Mouse (Mus musculus) midbrain, embryonic 14.5 days (tissue): ENCODE results near the gene Mgst2. TPM values are rescaled to one million over a fixed set of nuclear protein-coding genes. Genes with fewer than 3 reads are reported as not detected.

Experiments used
- ATAC-seq: fragments of 200-750 bp; cut with Nextera tagmentation; 2 replicates; pipeline ENCODE4 v1.8.0; 2017; ENCODE audit warnings: moderate number of reproducible peaks, moderate library complexity; ENCODE audit not compliant: low FRiP score, low TSS enrichment
- DNase-seq: peaks from one replicate; pipeline ENCODE4 v3.0.0-alpha.2; 2015
- H3K27ac ChIP-seq: fragments of 300-500 bp; sonication (generic); replicated peaks from 2 replicates; pipeline ENCODE4 v1.5.1; 2014; ENCODE audit warnings: mild to moderate bottlenecking, low read depth, low read length, moderate library complexity
- H3K27me3 ChIP-seq: fragments of 300-500 bp; sonication (generic); 2 replicates; pipeline ENCODE4 v1.6.1; 2014; ENCODE audit warnings: low read length, control low read depth, mixed read lengths; ENCODE audit not compliant: control insufficient read depth, insufficient read depth
- H3K36me3 ChIP-seq: fragments of 300-500 bp; sonication (generic); 2 replicates; pipeline ENCODE4 v1.6.1; 2014; ENCODE audit warnings: low read length, control low read depth; ENCODE audit not compliant: control insufficient read depth, insufficient read depth
- H3K4me1 ChIP-seq: fragments of 300-500 bp; sonication (generic); 2 replicates; pipeline ENCODE4 v1.6.1; 2014; ENCODE audit warnings: mild to moderate bottlenecking, antibody characterized with exemption, low read length, control low read depth; ENCODE audit not compliant: control insufficient read depth, insufficient read depth
- H3K4me2 ChIP-seq: fragments of 300-500 bp; sonication (generic); 2 replicates; pipeline ENCODE4 v1.6.1; 2014; ENCODE audit warnings: mild to moderate bottlenecking, low read length, moderate library complexity
- H3K4me3 ChIP-seq: fragments of 300-500 bp; sonication (generic); replicated peaks from 2 replicates; pipeline ENCODE4 v1.5.1; 2014; ENCODE audit warnings: low read depth, low read length
- H3K9ac ChIP-seq: fragments of 300-500 bp; sonication (generic); replicated peaks from 2 replicates; pipeline ENCODE4 v1.6.1; 2014; ENCODE audit warnings: mild to moderate bottlenecking, low read length, moderate library complexity
- H3K9me3 ChIP-seq: fragments of 300-500 bp; sonication (generic); 2 replicates; pipeline ENCODE4 v1.6.1; 2016; ENCODE audit warnings: low read length, control low read depth, mixed read lengths; ENCODE audit not compliant: control insufficient read depth
- WGBS: fragments of 180-500 bp; shearing (Covaris S2); extraction: QIAGEN DNeasy Blood & Tissue Kit; methylation state at CpG from one replicate; pipeline ENCODE4 v1.1.7; 2014; 5-methylcytosine and 5-hydroxymethylcytosine counted together
- polyA plus RNA-seq: library from polyadenylated mRNA; unstranded; fragments of >200 nt; fragmentation: Nextera tagmentation; extraction: Ambion mirVana; gene quantifications from 2 replicates; pipeline ENCODE4 v1.2.1, GENCODE M21; 2014

Gene Mgst2
- polyA plus RNA-seq, 1 experiment from 2014 or later = 0.46 TPM

- H3K27ac ChIP-seq = no peak overlapping the region
- WGBS = 87% methylated on average over 11 of the region's 11 CpGs
- H3K4me1 ChIP-seq = no peaks in the 10 kb centered on the region
- no peak for ATAC-seq
- no peaks in the 10 kb centered on the region for H3K9me3 ChIP-seq
- no peak overlapping the region for H3K4me2 ChIP-seq
- H3K27me3 ChIP-seq = no peaks in the 10 kb centered on the region
- no peaks in the 10 kb centered on the region for H3K36me3 ChIP-seq
- DNase-seq = no peak
- H3K9ac ChIP-seq = no peak overlapping the region
- no peak overlapping the region for H3K4me3 ChIP-seq
These were observed 1.9 kb downstream of the Mgst2 start for GRCm38 (mm10) chr3:51661880-51662550.

DNA sequence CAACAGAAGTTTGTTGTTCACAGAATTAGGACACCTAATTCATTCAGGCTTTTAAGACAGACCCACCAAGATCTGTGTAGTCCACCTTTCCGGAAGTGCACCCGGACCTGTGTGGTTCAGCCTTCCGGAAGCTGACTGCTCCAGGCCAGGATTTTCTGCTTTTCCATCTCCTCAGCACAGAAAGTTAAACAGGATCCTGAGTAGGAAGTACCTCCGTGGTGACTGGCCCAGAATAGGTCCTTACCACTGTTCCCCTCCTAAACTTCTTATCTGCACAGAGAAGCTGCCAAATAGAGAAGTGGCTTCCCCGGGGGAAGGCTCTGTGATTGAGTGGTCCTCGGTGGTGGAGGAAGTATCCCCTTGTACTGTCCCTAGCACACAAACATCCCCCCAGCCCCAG is 2.4 kb downstream of the Mgst2 start:
- DNase-seq = no peak
- H3K9me3 ChIP-seq = no peaks in the 10 kb centered on the region
- H3K4me2 ChIP-seq = no peak overlapping the region
- H3K27me3 ChIP-seq = no peaks in the 10 kb centered on the region
- H3K9ac ChIP-seq = no peak overlapping the region
- H3K4me1 ChIP-seq = no peaks in the 10 kb centered on the region
- ATAC-seq = no peak
- no peak overlapping the region for H3K4me3 ChIP-seq
- H3K36me3 ChIP-seq = no peaks in the 10 kb centered on the region
- WGBS = 77% methylated on average over 6 of the region's 6 CpGs
- H3K27ac ChIP-seq = no peak overlapping the region

- WGBS = 40% methylated on average over 2 of the region's 2 CpGs
- DNase-seq (no peak), ATAC-seq (no peak)
- H3K27ac ChIP-seq = no peak overlapping the region
- no peak overlapping the region for H3K9ac ChIP-seq
- no peaks in the 10 kb centered on the region for H3K27me3 ChIP-seq
- no peak overlapping the region for H3K4me2 ChIP-seq
- no peaks in the 10 kb centered on the region for H3K4me1 ChIP-seq
- no peak overlapping the region for H3K4me3 ChIP-seq
- H3K9me3 ChIP-seq = no peaks in the 10 kb centered on the region
- no peaks in the 10 kb centered on the region for H3K36me3 ChIP-seq
These were observed 8.4 kb downstream of the Mgst2 start for GRCm38 (mm10) chr3:51668607-51669006.

- no peak overlapping the region for H3K9ac ChIP-seq
- H3K27ac ChIP-seq = no peak overlapping the region
- no peak for ATAC-seq
- H3K9me3 ChIP-seq = no peaks in the 10 kb centered on the region
- no peaks in the 10 kb centered on the region for H3K4me1 ChIP-seq
- H3K4me2 ChIP-seq = no peak overlapping the region
- H3K36me3 ChIP-seq = no peaks in the 10 kb centered on the region
- no peak for DNase-seq
- no peaks in the 10 kb centered on the region for H3K27me3 ChIP-seq
- 88% methylated on average over 5 of the region's 5 CpGs for WGBS
- no peak overlapping the region for H3K4me3 ChIP-seq
These were observed 10.4 kb downstream of the Mgst2 start for GRCm38 (mm10) chr3:51670414-51671070.

GRCm38 (mm10) chr3:51671071-51671469 is 10.9 kb downstream of the Mgst2 start:
- WGBS = 83% methylated on average over 1 of the region's 1 CpGs
- H3K27me3 ChIP-seq = no peaks in the 10 kb centered on the region
- no peaks in the 10 kb centered on the region for H3K4me1 ChIP-seq
- H3K4me3 ChIP-seq = no peak overlapping the region
- H3K36me3 ChIP-seq = no peaks in the 10 kb centered on the region
- no peak for DNase-seq
- H3K27ac ChIP-seq = no peak overlapping the region
- H3K9me3 ChIP-seq = no peaks in the 10 kb centered on the region
- no peak overlapping the region for H3K9ac ChIP-seq
- ATAC-seq = no peak
- H3K4me2 ChIP-seq = no peak overlapping the region

GRCm38 (mm10) chr3:51672631-51673030 is 12.5 kb downstream of the Mgst2 start:
- DNase-seq (no peak), ATAC-seq (no peak)
- no peaks in the 10 kb centered on the region for H3K27me3 ChIP-seq
- 64% methylated on average over 4 of the region's 4 CpGs for WGBS
- H3K9ac ChIP-seq = no peak overlapping the region
- H3K27ac ChIP-seq = no peak overlapping the region
- H3K36me3 ChIP-seq = no peaks in the 10 kb centered on the region
- H3K4me1 ChIP-seq = no peaks in the 10 kb centered on the region
- H3K4me3 ChIP-seq = no peak overlapping the region
- no peak overlapping the region for H3K4me2 ChIP-seq
- no peaks in the 10 kb centered on the region for H3K9me3 ChIP-seq

GRCm38 (mm10) chr3:51673408-51674086 is 13.4 kb downstream of the Mgst2 start:
- Histone ChIP-seq H3K4me1 (no peaks in the 10 kb centered on the region), H3K36me3 (no peaks in the 10 kb centered on the region), H3K4me3 (no peak overlapping the region), H3K9me3 (no peaks in the 10 kb centered on the region), H3K4me2 (no peak overlapping the region), H3K27ac (no peak overlapping the region), H3K27me3 (no peaks in the 10 kb centered on the region), H3K9ac (no peak overlapping the region)
- WGBS = 73% methylated on average over 21 of the region's 21 CpGs
- ATAC-seq (no peak), DNase-seq (peak; percentile 40)

GRCm38 (mm10) chr3:51674963-51675362 is 14.8 kb downstream of the Mgst2 start:
- H3K4me2 ChIP-seq = no peak overlapping the region
- 87% methylated on average over 3 of the region's 3 CpGs for WGBS
- ATAC-seq (no peak), DNase-seq (no peak)
- no peaks in the 10 kb centered on the region for H3K4me1 ChIP-seq
- no peak overlapping the region for H3K4me3 ChIP-seq
- no peaks in the 10 kb centered on the region for H3K36me3 ChIP-seq
- no peak overlapping the region for H3K9ac ChIP-seq
- no peaks in the 10 kb centered on the region for H3K9me3 ChIP-seq
- H3K27me3 ChIP-seq = no peaks in the 10 kb centered on the region
- H3K27ac ChIP-seq = no peak overlapping the region

GRCm38 (mm10) chr3:51685539-51685938 is 25.4 kb downstream of the Mgst2 start:
- Histone ChIP-seq H3K27me3 (no peaks in the 10 kb centered on the region), H3K4me1 (no peaks in the 10 kb centered on the region), H3K36me3 (peaks cover 26% of the 10 kb centered on the region), H3K9me3 (no peaks in the 10 kb centered on the region), H3K4me2 (no peak overlapping the region), H3K27ac (no peak overlapping the region), H3K9ac (no peak overlapping the region), H3K4me3 (no peak overlapping the region)
- DNase-seq (no peak), ATAC-seq (no peak)
- 96% methylated on average over 6 of the region's 6 CpGs for WGBS
